Mouse (Mus musculus): ENCODE data around the gene Nrip1.
"Not testable (repeated sequence)": the region's sequence is repeated elsewhere in the genome, so short reads cannot be mapped to it uniquely, and the experiment has no call there.

The Nrip1 gene

DNA sequence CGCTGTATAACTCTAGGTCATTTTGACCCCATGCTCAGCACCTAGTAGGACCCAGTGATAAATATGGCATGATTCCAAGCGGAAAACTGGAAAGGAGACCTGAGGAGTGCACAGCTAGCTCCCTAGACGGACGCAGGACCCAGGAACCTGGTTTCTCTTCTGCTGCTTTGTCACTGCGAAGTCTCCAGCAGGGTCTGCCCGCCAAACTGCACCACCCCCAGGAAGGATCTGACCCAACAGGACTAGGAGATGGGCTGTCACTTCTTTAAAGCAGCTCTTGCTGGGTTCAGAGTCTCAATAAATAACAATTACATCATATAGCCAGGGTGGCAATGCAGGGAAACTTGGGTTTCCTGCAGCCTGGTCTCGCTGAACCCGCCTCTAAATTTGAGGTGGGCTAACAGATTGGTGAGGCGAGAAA, at the start of gene Nrip1:
Nrip1 (minus strand) TSS at position 157 of the 421 bp plus-strand sequence.
- DNase-seq (ENCODE audit: low spot score in 2 of 2) = peak; percentile 24 to 43

- no peak for DNase-seq (ENCODE audit: low spot score in 2 of 2)
These were observed 48.9 kb upstream of the Nrip1 start for GRCm38 (mm10) chr16:76422531-76422930.

DNA sequence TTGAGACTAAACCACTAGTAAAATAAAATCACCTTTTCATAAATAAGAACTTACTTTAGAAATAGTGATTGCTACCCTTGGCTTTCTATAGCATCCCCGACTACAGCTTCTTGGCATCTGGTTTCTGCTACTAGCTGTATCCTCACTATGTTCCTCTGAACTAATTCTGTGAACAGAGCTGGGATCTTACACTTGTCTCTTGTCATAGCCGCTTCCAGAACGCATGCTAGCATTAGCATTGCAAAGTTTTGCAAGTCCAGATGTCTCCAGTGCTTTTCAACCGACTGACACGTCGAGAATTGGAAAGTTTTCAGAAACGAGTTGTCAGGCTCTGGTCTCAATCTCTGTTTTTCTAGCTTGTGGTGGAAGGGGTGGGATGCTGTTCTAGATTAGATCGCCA, 46.2 kb upstream of the Nrip1 start:
- DNase-seq (ENCODE audit: low spot score in 2 of 2) = no peak

- no peak for DNase-seq (ENCODE audit: low spot score in 2 of 2)
These were observed 42.9 kb upstream of the Nrip1 start for GRCm38 (mm10) chr16:76416477-76416876.

DNA sequence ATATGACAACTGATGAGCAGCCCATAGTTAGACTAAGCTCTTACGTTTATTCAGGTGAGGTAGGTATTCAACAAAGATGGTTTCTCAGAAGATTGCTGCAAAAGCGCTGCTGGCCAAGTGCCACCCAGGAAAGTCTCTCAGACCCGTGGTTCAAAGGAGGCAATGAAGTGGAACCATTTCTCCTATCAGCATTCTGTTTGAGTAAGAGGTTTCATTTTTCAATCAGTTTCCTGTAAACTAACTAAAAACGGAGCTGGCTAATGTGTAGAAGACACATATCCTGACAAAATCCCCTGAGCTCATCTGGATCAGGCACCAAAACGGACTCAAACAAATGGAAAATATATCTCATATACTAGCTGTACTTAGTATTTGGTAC, 42.4 kb upstream of the Nrip1 start:
- no peak for DNase-seq (ENCODE audit: low spot score in 2 of 2)

GRCm38 (mm10) chr16:76415407-76416059, 41.9 kb upstream of the Nrip1 start:
- DNase-seq (ENCODE audit: low spot score in 2 of 2) = no peak

DNA sequence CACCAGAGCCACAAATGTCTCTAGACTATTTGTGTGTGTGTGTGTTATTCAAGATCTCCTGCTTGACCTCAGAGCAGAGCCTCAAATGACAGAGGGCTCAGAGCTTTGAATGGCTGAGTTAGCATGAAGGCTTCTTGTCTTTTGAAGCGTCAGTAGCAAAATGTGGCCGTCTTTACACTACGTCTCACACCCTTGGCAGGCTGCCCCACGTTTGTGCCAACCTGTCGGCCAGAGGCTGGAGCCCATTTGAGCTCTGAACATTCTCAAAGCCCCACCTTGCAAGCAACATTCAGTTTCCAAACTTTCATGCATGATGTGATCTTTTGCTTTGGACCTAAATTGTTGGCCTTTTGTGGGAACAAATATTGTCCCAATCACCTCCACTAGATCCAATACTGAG, 40.9 kb upstream of the Nrip1 start:
- no peak for DNase-seq (ENCODE audit: low spot score in 2 of 2)

DNA sequence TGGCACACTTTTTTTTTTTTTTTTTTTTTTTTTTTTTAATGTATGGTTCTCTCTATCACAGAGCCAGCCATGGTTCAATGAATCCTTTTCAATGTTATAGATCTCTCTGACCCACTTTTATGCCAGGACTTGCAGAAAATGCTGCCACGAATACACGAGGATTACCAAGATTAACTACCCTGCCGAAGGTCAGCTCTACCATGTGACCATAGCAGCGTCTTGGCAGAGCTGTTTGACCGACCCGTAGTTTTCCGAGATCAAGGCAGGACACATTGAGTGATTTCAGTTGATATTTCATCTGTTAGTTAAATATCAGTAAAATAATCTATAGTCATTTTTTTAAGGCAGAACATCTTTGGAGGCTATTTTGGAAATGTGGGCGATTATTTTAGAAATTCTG, 40.0 kb upstream of the Nrip1 start:
- no peak for DNase-seq (ENCODE audit: low spot score in 2 of 2)

DNA sequence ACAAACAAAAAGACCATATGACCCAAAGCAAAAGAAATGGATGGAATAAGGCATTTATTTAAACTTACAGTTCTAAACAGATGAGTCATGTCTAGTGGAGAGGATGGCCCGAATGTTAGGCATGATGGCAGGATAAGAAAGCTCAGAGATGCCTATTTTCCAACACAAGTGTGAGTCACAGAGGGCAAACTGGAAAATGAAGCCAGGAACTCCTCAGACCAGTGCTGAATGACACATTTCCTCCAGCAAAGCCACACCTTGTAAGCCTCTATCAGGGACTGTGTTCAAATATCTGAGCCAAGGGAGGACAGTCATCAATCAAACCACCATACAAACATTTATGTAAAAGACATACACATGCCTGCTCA, 35.7 kb upstream of the Nrip1 start:
- no peak for DNase-seq (ENCODE audit: low spot score in 2 of 2)

GRCm38 (mm10) chr16:76408696-76409354, 35.2 kb upstream of the Nrip1 start:
- no peak for DNase-seq (ENCODE audit: low spot score in 2 of 2)

DNA sequence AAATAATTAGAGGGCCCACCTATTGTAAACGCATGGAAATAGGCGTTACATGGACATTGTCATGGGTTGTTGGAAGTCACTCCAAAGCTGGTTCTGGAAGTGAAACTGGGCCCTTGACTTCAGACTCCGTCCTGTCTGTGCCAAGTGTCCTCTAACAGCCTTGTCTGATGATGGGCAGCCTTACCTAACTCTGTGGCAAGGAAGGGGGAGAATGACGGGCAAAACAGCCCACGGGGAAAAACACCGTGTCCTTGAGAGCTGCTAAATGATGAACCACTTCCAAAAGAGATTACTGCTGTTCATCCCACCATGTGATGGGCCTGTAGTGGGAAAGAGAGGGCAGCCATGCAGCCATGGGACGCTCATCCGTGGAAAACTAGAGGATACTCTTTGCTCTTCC, 34.6 kb upstream of the Nrip1 start:
- no peak for DNase-seq (ENCODE audit: low spot score in 2 of 2)

DNA sequence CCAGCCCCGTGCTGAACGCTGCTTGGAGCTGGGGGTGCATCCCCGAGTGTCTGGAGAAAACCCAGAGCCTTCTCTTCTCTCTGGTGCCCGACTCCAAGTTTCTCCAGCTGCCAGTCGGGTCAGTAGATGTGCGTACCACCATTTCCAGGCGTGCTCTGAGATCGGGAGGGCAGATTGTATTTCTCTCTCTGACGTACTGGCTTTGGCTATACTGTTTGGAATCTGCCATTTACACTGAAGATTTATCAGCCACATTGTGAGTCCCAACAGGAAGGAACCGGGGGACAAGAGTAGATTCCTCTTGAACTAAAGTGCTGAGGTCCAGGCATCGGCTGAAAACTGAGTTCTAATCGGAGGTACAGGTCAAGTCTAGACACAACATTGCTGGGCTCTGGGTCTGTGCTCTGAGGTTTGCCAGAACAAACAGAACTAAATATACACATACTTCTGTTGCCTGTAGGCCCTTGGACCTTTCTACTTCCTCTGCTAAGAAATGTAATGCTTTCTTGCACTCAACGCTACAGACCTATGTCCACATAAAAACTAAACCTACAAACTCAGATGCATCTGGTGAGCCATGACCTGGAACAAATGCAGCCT, 33.8 kb upstream of the Nrip1 start:
- DNase-seq (ENCODE audit: low spot score in 2 of 2) = no peak

- no peak for DNase-seq (ENCODE audit: low spot score in 2 of 2)
These were observed 33.3 kb upstream of the Nrip1 start for GRCm38 (mm10) chr16:76406897-76407296.

DNA sequence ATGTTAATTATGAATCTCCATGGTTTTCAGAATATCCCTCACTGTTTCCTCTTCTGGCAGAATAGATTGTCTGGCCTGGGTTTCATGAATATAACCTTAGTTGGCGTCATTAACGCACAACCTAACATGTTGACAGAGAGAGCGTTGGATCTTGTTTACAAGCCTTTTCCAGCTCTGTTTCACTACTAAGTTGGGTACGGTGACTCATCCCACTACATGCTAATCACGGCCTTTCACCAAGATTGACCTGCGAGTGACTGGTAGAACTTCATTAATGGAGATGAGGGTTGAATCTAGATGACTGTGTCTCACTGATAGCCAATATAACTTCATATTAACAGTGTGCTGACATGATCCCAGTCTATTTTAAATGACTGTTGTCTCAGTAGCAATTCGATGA, 32.7 kb upstream of the Nrip1 start:
- DNase-seq (ENCODE audit: low spot score in 2 of 2) = no peak

DNA sequence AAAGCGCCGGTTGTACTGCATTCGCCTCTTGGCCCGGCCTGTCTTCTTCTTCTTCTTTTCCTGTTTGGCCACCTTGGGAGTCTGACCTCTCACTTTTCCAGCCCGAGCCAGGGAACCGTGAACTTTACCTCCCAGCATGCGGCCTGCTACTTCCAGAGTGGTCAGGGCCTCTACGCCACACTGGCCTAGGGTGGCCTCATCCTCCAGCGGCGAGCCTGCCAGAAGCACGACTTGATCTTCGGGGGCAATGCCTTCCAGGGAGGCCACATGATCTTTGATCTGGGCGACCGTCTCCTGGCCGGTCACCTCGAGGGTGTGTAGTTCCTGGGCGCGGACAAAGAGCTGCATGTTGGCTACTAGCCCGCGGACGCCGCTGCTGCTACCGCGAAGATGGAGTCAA, 29.7 kb upstream of the Nrip1 start:
- not testable (repeated sequence) for DNase-seq (ENCODE audit: low spot score in 2 of 2)

DNA sequence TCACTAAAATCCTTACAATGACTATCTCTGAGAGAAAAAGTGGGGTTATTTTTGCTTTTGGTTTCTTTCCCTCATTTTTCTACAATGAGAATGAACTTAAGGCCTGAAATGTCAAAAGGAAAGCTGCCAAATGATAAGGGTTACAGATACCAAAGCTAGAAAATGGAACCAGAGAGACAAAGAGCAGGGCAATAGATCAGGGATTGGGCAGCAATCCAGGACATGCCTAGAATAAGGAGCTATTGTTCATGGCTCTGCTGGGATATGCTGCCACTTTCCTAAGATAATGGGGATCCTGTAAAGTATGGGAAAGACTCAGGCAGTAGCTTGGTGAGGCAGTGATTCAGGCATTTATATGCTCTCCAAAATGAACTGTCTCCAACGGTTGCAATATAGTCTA, 22.9 kb upstream of the Nrip1 start:
- no peak for DNase-seq (ENCODE audit: low spot score in 2 of 2)

GRCm38 (mm10) chr16:76393267-76393666, 19.6 kb upstream of the Nrip1 start:
- DNase-seq (ENCODE audit: low spot score in 2 of 2) = no peak

GRCm38 (mm10) chr16:76386496-76386895, 12.9 kb upstream of the Nrip1 start:
- DNase-seq (ENCODE audit: low spot score in 2 of 2) = no peak

DNA sequence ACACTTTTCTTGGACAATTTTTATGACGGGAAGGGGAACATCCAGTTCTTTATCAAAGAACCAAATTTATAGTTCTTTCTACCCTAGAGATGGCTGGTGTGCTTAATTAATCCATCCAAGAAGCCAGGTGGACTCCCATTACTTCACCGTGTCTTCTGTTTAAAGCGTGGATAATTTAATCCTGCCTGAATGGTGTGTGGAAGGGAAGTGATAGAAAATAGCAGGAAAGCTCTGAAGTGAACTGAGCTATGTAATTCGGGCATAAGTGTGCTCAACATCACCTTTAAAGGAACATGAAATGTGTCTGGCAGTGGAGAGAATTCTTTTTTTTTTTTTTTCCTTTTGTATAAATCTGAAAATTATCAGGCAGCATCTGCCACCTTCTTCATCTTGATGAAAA, 12.4 kb upstream of the Nrip1 start:
- DNase-seq (ENCODE audit: low spot score in 2 of 2) = no peak

DNA sequence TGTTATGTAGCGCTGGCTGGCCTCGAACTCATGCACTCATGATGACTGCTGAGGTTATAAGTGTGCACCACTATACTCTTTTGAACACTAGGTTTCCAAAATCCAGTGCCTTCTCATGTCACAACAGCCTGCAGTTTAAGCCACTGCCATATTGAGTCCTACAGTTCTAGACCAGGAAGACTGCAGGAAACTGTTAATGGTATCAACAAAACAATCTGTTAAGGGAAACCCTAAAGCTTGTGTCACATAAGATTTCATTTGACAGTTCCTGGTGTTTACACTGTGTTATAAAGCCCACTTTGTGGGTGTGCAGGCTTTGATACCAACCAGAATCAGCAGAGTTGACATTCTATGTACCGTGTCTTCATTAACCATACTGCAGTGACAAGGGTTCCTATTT, 3.6 kb upstream of the Nrip1 start:
- DNase-seq (ENCODE audit: low spot score in 2 of 2) = no peak

DNA sequence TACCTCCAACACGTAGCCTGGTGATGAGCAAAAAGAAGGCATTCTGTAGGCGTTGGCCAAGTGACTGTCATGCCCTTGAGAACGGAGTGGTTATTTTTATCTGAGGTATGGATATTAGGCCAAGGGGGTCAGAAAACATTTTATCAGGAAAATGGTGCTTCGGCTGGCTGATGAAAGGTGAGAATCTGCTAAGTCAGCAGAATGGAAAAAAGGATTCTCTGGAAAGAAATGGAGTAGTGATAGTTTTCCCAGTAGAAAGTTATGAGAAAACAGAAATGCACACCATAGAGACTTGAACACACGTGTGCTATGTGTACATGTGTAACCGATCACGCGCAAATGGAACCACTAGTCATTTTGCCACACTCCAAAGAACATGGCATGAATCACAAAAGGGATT, 3.0 kb upstream of the Nrip1 start:
- no peak for DNase-seq (ENCODE audit: low spot score in 2 of 2)

- DNase-seq (ENCODE audit: low spot score in 2 of 2) = peak; percentile 80 to 81
These were observed 576 bp downstream of the Nrip1 start for GRCm38 (mm10) chr16:76372941-76373561.
